Mouse (Mus musculus) forebrain, embryonic 10.5 days (tissue): ENCODE measurements at regions not wholly inside any gene's neighbourhood (a gene's known extent, or its start where the extent isn't known, plus 50 kb on each side); places are given as distances from the start of the nearest gene placed in this dataset.

Experiments
- DNase-seq: peaks from one replicate; pipeline ENCODE4 v3.0.0-alpha.2; 2017; ENCODE audit warnings: low spot score; ENCODE audit errors: extremely low spot score
- H3K27ac ChIP-seq: fragments of 300-500 bp; sonication (generic); 2 replicates; pipeline ENCODE4 v1.5.1; 2016; ENCODE audit warnings: mild to moderate bottlenecking
- H3K27me3 ChIP-seq: fragments of 300-500 bp; sonication (generic); 2 replicates; pipeline ENCODE4 v1.6.1; 2016; ENCODE audit warnings: mild to moderate bottlenecking; ENCODE audit not compliant: poor library complexity, severe bottlenecking
- H3K36me3 ChIP-seq: fragments of 300-500 bp; sonication (generic); replicated peaks from 2 replicates; pipeline ENCODE4 v1.6.1; 2016; ENCODE audit warnings: mild to moderate bottlenecking, moderate library complexity
- H3K4me1 ChIP-seq: fragments of 300-500 bp; sonication (generic); 2 replicates; pipeline ENCODE4 v1.6.1; 2016
- H3K4me3 ChIP-seq: fragments of 300-500 bp; sonication (generic); 2 replicates; pipeline ENCODE4 v1.5.1; 2016; ENCODE audit warnings: mild to moderate bottlenecking, moderate library complexity
- H3K9me3 ChIP-seq: fragments of 300-500 bp; sonication (generic); 2 replicates; pipeline ENCODE4 v1.6.1; 2016; ENCODE audit warnings: mild to moderate bottlenecking, moderate library complexity
- WGBS: fragments of 180-500 bp; shearing (Covaris S2); methylation state at CpG from one replicate; pipeline ENCODE4 v1.1.7; 2016; 5-methylcytosine and 5-hydroxymethylcytosine counted together

GRCm38 (mm10) chr16:49636467-49636866 lies 62.6 kb upstream of the Ift57 start:
- H3K4me1 ChIP-seq: no peaks in the 10 kb centered on the region
- H3K27me3 ChIP-seq: no peaks in the 10 kb centered on the region
- no peak for DNase-seq
- no peak overlapping the region for H3K27ac ChIP-seq
- no peaks in the 10 kb centered on the region for H3K9me3 ChIP-seq
- 94% methylated on average over 1 of the region's 1 CpGs for WGBS
- H3K4me3 ChIP-seq: no peak overlapping the region
- no peaks in the 10 kb centered on the region for H3K36me3 ChIP-seq

GRCm38 (mm10) chr16:49642696-49643095 lies 56.3 kb upstream of the Ift57 start:
- Histone ChIP-seq H3K9me3 (no peaks in the 10 kb centered on the region), H3K27me3 (no peaks in the 10 kb centered on the region), H3K36me3 (no peaks in the 10 kb centered on the region), H3K27ac (no peak overlapping the region), H3K4me1 (no peaks in the 10 kb centered on the region), H3K4me3 (no peak overlapping the region)
- DNase-seq: no peak
- 78% methylated on average over 1 of the region's 1 CpGs for WGBS

GRCm38 (mm10) chr16:49644416-49644815 lies 54.6 kb upstream of the Ift57 start:
- no peaks in the 10 kb centered on the region for H3K27me3 ChIP-seq
- no peak overlapping the region for H3K27ac ChIP-seq
- DNase-seq: no peak
- H3K36me3 ChIP-seq: no peaks in the 10 kb centered on the region
- H3K4me1 ChIP-seq: no peaks in the 10 kb centered on the region
- 95% methylated on average over 1 of the region's 1 CpGs for WGBS
- H3K9me3 ChIP-seq: no peaks in the 10 kb centered on the region
- H3K4me3 ChIP-seq: no peak overlapping the region

- Histone ChIP-seq H3K36me3 (no peaks in the 10 kb centered on the region), H3K4me3 (no peak overlapping the region), H3K9me3 (no peaks in the 10 kb centered on the region), H3K27me3 (no peaks in the 10 kb centered on the region), H3K27ac (no peak overlapping the region), H3K4me1 (no peaks in the 10 kb centered on the region)
- DNase-seq: no peak
Measured at GRCm38 (mm10) chr16:49646479-49646878, 52.6 kb upstream of the Ift57 start.
